Mouse (Mus musculus) cerebellum, postnatal 25 days (tissue): ENCODE data around the gene Cbfb.
"Not testable (repeated sequence)": the region's sequence is repeated elsewhere in the genome, so short reads cannot be mapped to it uniquely, and the experiment has no call there.

Experiments used
- DNase-seq, 2 experiments: peaks; one replicate each; pipeline ENCODE4 v3.0.0; 2021; ENCODE audit warnings: mixed read lengths in 2 of 2

Cbfb gene

GRCm38 (mm10) chr8:105186467-105187005, 16.1 kb downstream of the Cbfb start:
- no peak for DNase-seq

GRCm38 (mm10) chr8:105192182-105192581, 21.7 kb downstream of the Cbfb start:
- DNase-seq: no peak

GRCm38 (mm10) chr8:105205748-105206147, 35.3 kb downstream of the Cbfb start:
- DNase-seq: no peak

- DNase-seq: no peak
Observed at GRCm38 (mm10) chr8:105206766-105207275, 36.3 kb downstream of the Cbfb start.

- DNase-seq: no peak
Observed at GRCm38 (mm10) chr8:105207675-105208273, 37.3 kb downstream of the Cbfb start.

- no peak for DNase-seq
Observed at GRCm38 (mm10) chr8:105209153-105210110, 39.0 kb downstream of the Cbfb start.

GRCm38 (mm10) chr8:105214104-105214503, 43.6 kb downstream of the Cbfb start:
- no peak for DNase-seq

GRCm38 (mm10) chr8:105217926-105218522, 47.5 kb downstream of the Cbfb start:
- DNase-seq: peak in 1 of 2 experiments; percentile 14

GRCm38 (mm10) chr8:105223850-105224249, 53.4 kb downstream of the Cbfb start:
- DNase-seq: no peak

GRCm38 (mm10) chr8:105224413-105225271, 54.2 kb downstream of the Cbfb start, which contains the start of gene D230025D16Rik:
TSS of gene D230025D16Rik (plus strand) at chr8:105225145.
- peak; percentile 95 to 97 for DNase-seq

- DNase-seq: no peak
Observed at GRCm38 (mm10) chr8:105225272-105225593, 54.8 kb downstream of the Cbfb start.

- no peak for DNase-seq
Observed at GRCm38 (mm10) chr8:105225917-105226316, 55.4 kb downstream of the Cbfb start.

- DNase-seq: no peak
Observed at GRCm38 (mm10) chr8:105231503-105232320, 61.2 kb downstream of the Cbfb start.

- DNase-seq: not testable (repeated sequence)
Observed at GRCm38 (mm10) chr8:105232321-105232693, 61.8 kb downstream of the Cbfb start.

- no peak for DNase-seq
Observed at GRCm38 (mm10) chr8:105233126-105233935, 62.9 kb downstream of the Cbfb start.

GRCm38 (mm10) chr8:105235206-105235605, 64.7 kb downstream of the Cbfb start:
- no peak for DNase-seq

GRCm38 (mm10) chr8:105237442-105238142, 67.1 kb downstream of the Cbfb start:
- DNase-seq: no peak

- DNase-seq: no peak
Observed at GRCm38 (mm10) chr8:105241016-105241415, 70.5 kb downstream of the Cbfb start.

GRCm38 (mm10) chr8:105251954-105252353, 81.5 kb downstream of the Cbfb start:
- no peak for DNase-seq
